Mouse (Mus musculus) small intestine, adult 2 months (tissue): ENCODE data around the gene Tfap2a.

Source experiments
- CTCF ChIP-seq: fragments of 200-500 bp; IDR thresholded peaks from 2 replicates; pipeline ENCODE4 v1.5.1; 2012; ENCODE audit warnings: low read depth, mild to moderate bottlenecking, control low read depth, inconsistent platforms, low read length, moderate library complexity, mixed read lengths; ENCODE audit not compliant: insufficient replicate concordance, insufficient read length; ENCODE audit errors: extremely low read depth
- POLR2A ChIP-seq: fragments of 200-500 bp; IDR thresholded peaks from 2 replicates; pipeline ENCODE4 v1.6.1; 2012; ENCODE audit warnings: low read depth, mild to moderate bottlenecking, control low read depth, inconsistent platforms, low read length, moderate library complexity

DNA sequence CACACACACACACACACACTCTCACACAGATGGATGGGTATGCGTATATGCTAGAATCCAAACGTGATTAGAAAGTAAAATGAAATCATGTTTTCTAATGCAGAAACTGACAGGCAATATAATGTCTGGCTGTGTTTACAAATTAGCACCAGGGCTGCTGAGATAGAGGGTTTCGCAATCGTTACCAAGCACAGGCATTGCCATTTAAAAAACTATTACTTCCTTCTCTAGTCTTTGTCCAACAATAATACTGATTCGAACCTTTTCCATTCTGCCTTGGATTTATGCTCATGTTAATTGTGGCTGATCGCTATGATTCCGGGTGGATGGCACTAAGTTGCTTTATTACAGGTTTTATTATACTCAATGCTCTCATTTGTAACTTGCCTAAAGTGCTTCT lies 12.3 kb downstream of the Tfap2a start:
- TF ChIP-seq CTCF (no peak), POLR2A (no peak)
